In the genomic region with DNA sequence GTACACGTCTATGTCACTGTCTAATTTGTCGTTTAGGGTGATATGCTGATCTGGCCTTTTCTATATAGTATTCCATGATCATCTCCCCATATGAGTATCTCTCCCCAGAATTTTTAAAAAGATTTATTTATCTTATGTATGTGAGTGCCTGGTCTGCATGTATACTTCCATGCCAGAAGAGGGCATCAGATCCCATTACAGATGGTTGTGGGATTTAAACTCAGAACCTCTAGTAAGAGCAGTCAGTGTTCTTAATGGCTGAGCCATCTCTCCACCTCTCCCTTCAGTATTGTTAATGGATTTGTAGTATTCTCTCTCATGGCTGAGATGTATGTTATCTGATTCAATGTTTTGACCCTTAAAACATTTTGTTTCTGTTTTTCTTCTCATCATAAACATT, we compare ENCODE assay signal across 23 mouse cellular contexts. TPM values are rescaled to one million over a fixed set of nuclear protein-coding genes. Genes with fewer than 3 reads are reported as not detected.
DNase-seq lines count a peak whose midpoint lies in the region; ATAC-seq and TF ChIP-seq lines count a peak whose summit lies in the region.
"Had no signal": no experiment of that assay in that cellular context is flagged by ENCODE, and none has a peak within 500 bp of the region (broad histone marks: within the 10 kb centered on the region; RNA-seq: fewer than 3 reads in every experiment).

No protein-coding gene starts in this region.

- no peak for TF ChIP-seq EP300 in MEL (IDR thresholded peaks at IDR 0.05; ENCODE audit: low read depth in 1 of 2, low read length in 2 of 2)

- TF ChIP-seq CTCF in layer of hippocampus, adult 2 months (conservative IDR thresholded peaks at IDR 0.05), result peak; percentile 39
- peak in 1 of 3 experiments; percentile 63; a peak in 2 of 6 replicates for TF ChIP-seq CTCF in MEL (IDR thresholded peaks at IDR 0.05 in 2 of 3, conservative IDR thresholded peaks at IDR 0.05 in 1 of 3; ENCODE audit: control insufficient read depth in 1 of 3, insufficient read depth in 1 of 3, low read depth in 2 of 3, low read length in 3 of 3, poor library complexity in 1 of 3, severe bottlenecking in 1 of 3)
- no peak for TF ChIP-seq CTCF in thymus, adult 2 months (IDR thresholded peaks at IDR 0.05; ENCODE audit: borderline replicate concordance, control insufficient read depth, extremely low read depth, insufficient read depth, low read length, poor library complexity)

- no peak for TF ChIP-seq POLR2A in MEL (IDR thresholded peaks at IDR 0.05; ENCODE audit: control insufficient read depth in 1 of 2, insufficient read depth in 1 of 2, low read depth in 1 of 2, low read length in 2 of 2, poor library complexity in 1 of 2)
- no peak for TF ChIP-seq POLR2A in thymus, adult 2 months (IDR thresholded peaks at IDR 0.05; ENCODE audit: control insufficient read depth, extremely low read depth, insufficient read depth, low read length, poor library complexity)

- no peaks in the 10 kb centered on the region for H3K9me3 ChIP-seq in MEL (replicated peaks; ENCODE audit: insufficient read depth, low read length)
- H3K9me3 ChIP-seq: forebrain, embryonic 12.5 days; heart, embryonic 15.5 days; neural tube, embryonic 13.5 days had no signal

- H3K4me3 ChIP-seq in layer of hippocampus, adult 2 months, result no peak overlapping the region
- no peak overlapping the region for H3K4me3 ChIP-seq in MEL (ENCODE audit: control insufficient read depth in 1 of 2, insufficient read depth in 1 of 2, low read depth in 2 of 2, low read length in 2 of 2)
- H3K4me3 ChIP-seq in thymus, adult 2 months (ENCODE audit: control insufficient read depth, insufficient read depth, low read length), result no peak overlapping the region
- H3K4me3 ChIP-seq: forebrain, embryonic 12.5 days; heart, embryonic 15.5 days; myocyte; neural tube, embryonic 13.5 days had no signal

- H3K27me3 ChIP-seq in MEL (ENCODE audit: control insufficient read depth in 1 of 2, insufficient read depth in 2 of 2, low read length in 2 of 2), result no peaks in the 10 kb centered on the region; a peak in 1 of 4 replicates
- no peaks in the 10 kb centered on the region for H3K27me3 ChIP-seq in thymus, adult 2 months (ENCODE audit: control insufficient read depth, insufficient read depth, low read length)
- H3K27me3 ChIP-seq: forebrain, embryonic 12.5 days; heart, embryonic 15.5 days; neural tube, embryonic 13.5 days had no signal

- no peaks in the 10 kb centered on the region for H3K4me1 ChIP-seq in MEL (ENCODE audit: control insufficient read depth in 1 of 2, insufficient read depth in 2 of 2, low read length in 2 of 2)
- H3K4me1 ChIP-seq in thymus, adult 2 months (replicated peaks; ENCODE audit: control insufficient read depth, insufficient read depth, low read length), result no peaks in the 10 kb centered on the region
- H3K4me1 ChIP-seq: forebrain, embryonic 12.5 days; heart, embryonic 15.5 days had no signal

- no peaks in the 10 kb centered on the region for H3K79me2 ChIP-seq in MEL (ENCODE audit: control insufficient read depth, insufficient read depth, low read length, poor library complexity)

- WGBS in thymus, adult 2 months, result 95% methylated on average over 2 of the region's 2 CpGs

- ATAC-seq in megakaryocyte progenitor cell, adult 5-6 weeks (replicated peaks; ENCODE audit: poor library complexity), result peak; percentile 65
- ATAC-seq: inflammation-experienced regulatory T-cells, adult 6 months had no signal

- H3K27ac ChIP-seq in layer of hippocampus, adult 2 months, result no peak overlapping the region; the same call in 1 of the 2 replicates
- no peak overlapping the region for H3K27ac ChIP-seq in MEL (ENCODE audit: control insufficient read depth, low read depth, low read length)
- no peak overlapping the region for H3K27ac ChIP-seq in thymus, adult 2 months (ENCODE audit: control insufficient read depth, insufficient read depth, low read length)
- H3K27ac ChIP-seq: forebrain, embryonic 12.5 days; heart, embryonic 15.5 days; hindbrain, embryonic 14.5 days; neural tube, embryonic 13.5 days had no signal

- no peak for DNase-seq in layer of hippocampus, adult 2 months (ENCODE audit: low spot score in 2 of 2)
- DNase-seq in layer of hippocampus, postnatal 10 days (ENCODE audit: low spot score in 2 of 2), result no peak
- DNase-seq in 416B (ENCODE audit: low read depth) (peak; percentile 40), MEL (ENCODE audit: low read depth, low spot score) (peak; percentile 43)
- DNase-seq in thymus, adult 2 months, result no peak
- DNase-seq in adrenal gland, adult 8-10 months, result no peak
- DNase-seq: adrenal gland, adult 2 months; cerebellum, adult 11-12 months; cerebellum, postnatal 10 days; heart, postnatal 36 days; kidney, adult 8-10 months; kidney, postnatal 14 days; lung, adult 2 months; lung, postnatal 36 days; midbrain, embryonic 14.5 days; retina, postnatal 1 day had no signal

- no peak overlapping the region for H3K9ac ChIP-seq in MEL (ENCODE audit: control insufficient read depth, low read depth, low read length, poor library complexity, severe bottlenecking)
- H3K9ac ChIP-seq: forebrain, embryonic 12.5 days; heart, embryonic 15.5 days; hindbrain, embryonic 14.5 days; neural tube, embryonic 13.5 days had no signal

- TF ChIP-seq RAD21 in MEL (IDR thresholded peaks at IDR 0.05; ENCODE audit: low read depth, low read length), result peak; percentile 66

- H3K36me3 ChIP-seq in MEL (ENCODE audit: control insufficient read depth in 1 of 2, insufficient read depth in 2 of 2, low read length in 2 of 2), result no peaks in the 10 kb centered on the region
- no peaks in the 10 kb centered on the region for H3K36me3 ChIP-seq in thymus, adult 2 months (ENCODE audit: control insufficient read depth, insufficient read depth, low read length)
- H3K36me3 ChIP-seq: forebrain, embryonic 12.5 days; heart, embryonic 15.5 days; neural tube, embryonic 13.5 days had no signal

TF ChIP-seq in MEL, 35 proteins besides CTCF, POLR2A, EP300 and RAD21:
- TF ChIP-seq TCF12 (IDR thresholded peaks at IDR 0.05; ENCODE audit: low read depth, low read length), result no peak
- peak; percentile 57 for TF ChIP-seq ZC3H11A (IDR thresholded peaks at IDR 0.05; ENCODE audit: low read depth, low read length)
- TF ChIP-seq SMC3 (IDR thresholded peaks at IDR 0.05; ENCODE audit: low read depth, low read length), result peak; percentile 70

RNA-seq across cellular contexts. Expression of gene Nadk2, which starts 11.2 kb away (rescaled TPM):
- total RNA-seq in layer of hippocampus, adult 2 months (2021), result 10 to 100 TPM; 64.4 to 69.3 TPM
- 10 to 100 TPM; 46.8 to 50.0 TPM for total RNA-seq in layer of hippocampus, postnatal 10 days (2021)
- 168 and 221 TPM in 2 replicates for total RNA-seq in MEL (2012; rRNA removed)
- polyA plus RNA-seq in MEL (2012; ENCODE audit: insufficient read depth in 1 of 2, insufficient read length in 2 of 2, low read depth in 1 of 2, low replicate concordance in 2 of 2, missing spikeins in 1 of 2), result 100 to 1,000 TPM; 361 to 659 TPM
- 64.3 and 68.6 TPM in 2 replicates for total RNA-seq in megakaryocyte progenitor cell, adult 5-6 weeks (2015)
- 59.7 and 73.9 TPM in 2 replicates for total RNA-seq in megakaryocyte progenitor cell, adult 5-6 weeks (2017)
- polyA plus RNA-seq in thymus, adult 2 months (2012; rRNA removed), result 14.1 and 15.3 TPM in 2 replicates
- total RNA-seq in adrenal gland, adult 8-10 months (2022), result 10 to 100 TPM; 66.3 to 80.1 (median 74.6) TPM

Comparison
In these comparisons a context has a peak if more than half of its experiments do, and no peak if none do; other contexts are left out.
1. DNase-seq: peak in 416B (single experiment) and MEL (single experiment); none in layer of hippocampus, adult 2 months (0 of 2), layer of hippocampus, postnatal 10 days (0 of 2), thymus, adult 2 months (single experiment) and adrenal gland, adult 8-10 months (single experiment).